Mouse (Mus musculus) stomach, embryonic 14.5 days (tissue): ENCODE measurements at regions not wholly inside any gene's neighbourhood (a gene's known extent, or its start where the extent isn't known, plus 50 kb on each side); places are given as distances from the start of the nearest gene placed in this dataset.
A peak's percentile ranks its signal among the peaks of the same experiment; 100 is the strongest.

Experiments used
- ATAC-seq: fragments of 200-750 bp; cut with Nextera tagmentation; 2 replicates; pipeline ENCODE4 v1.8.0; 2017; ENCODE audit warnings: low read depth, moderate TSS enrichment; ENCODE audit not compliant: insufficient number of reproducible peaks, insufficient read depth, low FRiP score
- H3K27ac ChIP-seq: fragments of 300-500 bp; sonication (generic); 2 replicates; pipeline ENCODE4 v1.5.1; 2014; ENCODE audit warnings: mild to moderate bottlenecking, low read length, moderate library complexity, mixed read lengths
- H3K27me3 ChIP-seq: fragments of 300-500 bp; sonication (generic); 2 replicates; pipeline ENCODE4 v1.6.1; 2014; ENCODE audit warnings: low read length, control low read depth, mixed read lengths; ENCODE audit not compliant: control insufficient read depth, insufficient read depth
- H3K36me3 ChIP-seq: fragments of 300-500 bp; sonication (generic); 2 replicates; pipeline ENCODE4 v1.6.1; 2014; ENCODE audit warnings: mild to moderate bottlenecking, control low read depth, low read length, moderate library complexity, mixed read lengths; ENCODE audit not compliant: control insufficient read depth, insufficient read depth
- H3K4me1 ChIP-seq: fragments of 300-500 bp; sonication (generic); 2 replicates; pipeline ENCODE4 v1.6.1; 2014; ENCODE audit warnings: low read length, control low read depth, mixed read lengths; ENCODE audit not compliant: control insufficient read depth, insufficient read depth
- H3K4me2 ChIP-seq: fragments of 300-500 bp; sonication (generic); replicated peaks from 2 replicates; pipeline ENCODE4 v1.6.1; 2014; ENCODE audit warnings: low read depth, low read length, control low read depth
- H3K4me3 ChIP-seq: fragments of 300-500 bp; sonication (generic); 2 replicates; pipeline ENCODE4 v1.5.1; 2014; ENCODE audit warnings: low read depth, low read length, control low read depth
- H3K9ac ChIP-seq: fragments of 300-500 bp; sonication (generic); replicated peaks from 2 replicates; pipeline ENCODE4 v1.6.1; 2014; ENCODE audit warnings: low read depth, mild to moderate bottlenecking, control low read depth, low read length, moderate library complexity, mixed read lengths
- H3K9me3 ChIP-seq: fragments of 300-500 bp; sonication (generic); 2 replicates; pipeline ENCODE4 v1.6.1; 2016; ENCODE audit warnings: low read depth, low read length, control low read depth; ENCODE audit not compliant: control insufficient read depth
- WGBS: fragments of 180-500 bp; shearing (Covaris S2); extraction: QIAGEN DNeasy Blood & Tissue Kit; methylation state at CpG from one replicate; pipeline ENCODE4 v1.1.7; 2014; 5-methylcytosine and 5-hydroxymethylcytosine counted together

DNA sequence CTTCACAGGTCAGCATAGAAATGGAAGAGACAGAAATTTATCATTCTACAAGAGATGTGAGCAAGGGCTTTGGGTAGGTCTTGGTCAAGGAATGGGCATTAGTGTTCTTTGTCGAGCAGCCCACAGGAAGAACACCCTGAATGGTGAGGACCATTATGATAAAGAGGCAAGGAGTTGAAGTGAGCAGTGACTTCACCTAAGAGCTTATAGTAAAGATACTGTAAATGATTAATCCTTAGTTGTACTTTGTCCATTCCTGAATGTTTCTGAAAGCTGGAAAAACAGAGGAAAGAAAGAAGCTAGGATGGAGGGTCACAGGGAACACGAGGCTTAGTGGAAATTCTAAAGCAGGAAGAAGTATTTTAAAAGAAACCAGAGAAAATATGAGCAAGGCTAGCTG is 956.9 kb downstream of the Defb40 start:
- Histone ChIP-seq H3K27ac (no peak overlapping the region), H3K36me3 (no peaks in the 10 kb centered on the region), H3K9me3 (no peaks in the 10 kb centered on the region), H3K4me2 (no peak overlapping the region), H3K4me3 (no peak overlapping the region), H3K4me1 (no peaks in the 10 kb centered on the region), H3K9ac (no peak overlapping the region), H3K27me3 (no peaks in the 10 kb centered on the region)
- no peak for ATAC-seq
- 53% methylated on average over 2 of the region's 2 CpGs for WGBS

DNA sequence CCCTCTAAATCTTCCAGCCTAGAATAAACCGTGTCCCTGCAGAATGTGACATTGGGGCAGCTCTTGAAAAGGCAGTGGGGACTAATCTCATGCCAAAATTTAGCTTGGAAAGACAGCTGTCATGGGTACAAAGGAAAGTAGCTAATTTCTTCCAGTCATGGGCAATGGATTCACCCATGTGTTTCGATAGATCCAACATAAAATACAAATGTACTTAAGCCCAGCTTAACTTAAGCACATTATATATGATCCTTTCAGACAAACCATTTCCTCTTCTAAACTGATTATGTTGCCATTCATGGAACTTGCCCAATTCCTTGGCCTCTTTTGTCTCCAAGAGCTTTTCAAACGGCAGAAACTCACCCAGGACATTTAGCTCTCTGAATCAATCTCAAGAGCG is 970.5 kb downstream of the Defb40 start:
- no peak overlapping the region for H3K4me3 ChIP-seq
- H3K9ac ChIP-seq: no peak overlapping the region
- no peaks in the 10 kb centered on the region for H3K27me3 ChIP-seq
- no peak overlapping the region for H3K27ac ChIP-seq
- no peaks in the 10 kb centered on the region for H3K9me3 ChIP-seq
- no peaks in the 10 kb centered on the region for H3K4me1 ChIP-seq
- 59% methylated on average over 4 of the region's 4 CpGs for WGBS
- no peaks in the 10 kb centered on the region for H3K36me3 ChIP-seq
- H3K4me2 ChIP-seq: no peak overlapping the region
- no peak for ATAC-seq

DNA sequence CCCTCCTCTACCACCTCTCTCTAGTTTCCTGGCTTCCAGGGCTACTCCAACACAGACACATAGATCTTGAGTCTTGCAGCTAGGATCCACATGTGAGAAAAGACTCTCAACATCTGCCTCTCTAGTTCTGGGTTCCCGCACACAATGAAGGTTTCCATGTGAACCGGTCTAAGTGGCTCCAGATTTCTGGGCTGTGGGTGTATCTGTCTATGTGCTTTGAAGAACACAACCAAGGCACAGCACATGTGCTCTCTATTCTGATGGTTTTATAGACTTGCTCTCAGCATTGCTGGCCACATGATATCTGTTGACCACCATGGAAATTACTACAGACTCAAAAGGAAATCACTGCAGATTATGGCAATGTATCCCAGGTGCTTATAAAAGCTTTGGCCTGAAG is 972.4 kb downstream of the Defb40 start:
- WGBS: 92% methylated on average over 2 of the region's 2 CpGs
- ATAC-seq: no peak
- H3K4me1 ChIP-seq: no peaks in the 10 kb centered on the region

DNA sequence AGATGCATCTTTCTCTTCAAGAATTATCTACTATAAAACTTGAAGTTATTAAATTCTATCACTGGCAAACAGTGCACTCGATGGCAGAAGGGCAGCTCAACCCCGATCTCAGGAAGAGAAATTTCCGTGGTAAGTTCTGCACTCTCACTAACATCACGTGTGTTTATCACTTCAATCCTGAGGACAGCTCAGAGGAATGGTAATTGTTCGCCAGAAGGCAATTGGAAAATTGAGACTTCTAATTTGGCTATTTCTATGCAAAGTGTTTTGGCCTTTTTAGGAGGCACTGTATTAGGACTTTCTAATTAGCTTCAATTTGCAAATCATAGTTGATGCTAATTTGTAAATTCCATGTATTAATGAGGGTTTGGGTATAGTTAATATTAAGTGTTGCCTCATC is 977.3 kb downstream of the Defb40 start:
- H3K4me2 ChIP-seq: no peak overlapping the region
- WGBS: 84% methylated on average over 5 of the region's 5 CpGs
- H3K4me1 ChIP-seq: no peaks in the 10 kb centered on the region
- no peak overlapping the region for H3K9ac ChIP-seq
- H3K36me3 ChIP-seq: no peaks in the 10 kb centered on the region
- H3K9me3 ChIP-seq: no peaks in the 10 kb centered on the region
- no peak overlapping the region for H3K4me3 ChIP-seq
- ATAC-seq: no peak
- H3K27me3 ChIP-seq: no peaks in the 10 kb centered on the region
- H3K27ac ChIP-seq: no peak overlapping the region

More for the DNA sequence above, 972.4 kb downstream of the Defb40 start:
- no peak overlapping the region for H3K4me3 ChIP-seq
- H3K36me3 ChIP-seq: no peaks in the 10 kb centered on the region
- H3K27me3 ChIP-seq: no peaks in the 10 kb centered on the region
- no peak overlapping the region for H3K4me2 ChIP-seq
- H3K9me3 ChIP-seq: no peaks in the 10 kb centered on the region
- H3K27ac ChIP-seq: no peak overlapping the region
- H3K9ac ChIP-seq: no peak overlapping the region

DNA sequence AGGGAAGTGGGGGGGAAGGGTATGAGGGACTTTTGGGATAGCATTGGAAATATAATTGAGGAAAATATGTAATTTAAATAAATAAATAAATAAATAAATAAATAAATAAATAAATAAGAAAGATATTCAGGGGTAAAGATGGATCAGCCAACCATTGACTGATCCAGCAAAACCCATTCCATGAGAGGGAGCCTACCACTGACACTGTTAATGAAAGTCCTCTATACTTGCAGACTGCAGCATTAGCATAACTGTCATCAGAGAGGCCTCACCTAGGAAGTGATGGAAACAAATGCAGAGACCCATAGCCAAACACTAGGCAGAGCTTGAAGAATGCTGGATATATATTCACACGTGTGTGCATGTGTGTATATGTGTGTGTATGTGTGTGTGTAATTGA is 993.3 kb downstream of the Defb40 start:
- Histone ChIP-seq H3K36me3 (no peaks in the 10 kb centered on the region), H3K9me3 (no peaks in the 10 kb centered on the region), H3K4me3 (no peak overlapping the region), H3K4me2 (no peak overlapping the region), H3K27me3 (no peaks in the 10 kb centered on the region), H3K27ac (no peak overlapping the region), H3K9ac (no peak overlapping the region), H3K4me1 (no peaks in the 10 kb centered on the region)
- 68% methylated on average over 1 of the region's 1 CpGs for WGBS
- 0 out of 2 replicates have a peak, but pooled peaks have one; percentile 28 for ATAC-seq

DNA sequence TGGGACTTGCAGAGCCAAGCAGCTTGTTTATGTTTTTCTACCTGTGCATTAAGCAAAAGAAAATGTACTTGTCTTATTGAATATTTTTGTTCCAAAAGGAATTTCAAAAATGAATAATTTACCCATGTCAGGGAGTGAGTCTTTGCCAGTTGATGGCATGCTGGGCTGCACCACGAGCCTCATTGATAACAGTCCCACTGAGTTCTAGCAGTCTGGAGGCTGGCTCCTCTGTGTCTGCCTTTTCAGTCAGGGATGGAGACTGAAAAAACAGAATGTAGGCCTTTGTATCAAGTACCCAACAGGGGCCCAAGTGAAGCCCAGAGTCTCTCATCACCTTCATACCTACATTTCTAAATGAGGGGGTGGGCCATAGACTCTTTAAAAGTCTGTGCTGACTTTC is 1029.2 kb downstream of the Defb40 start:
- Histone ChIP-seq H3K36me3 (no peaks in the 10 kb centered on the region), H3K4me2 (no peak overlapping the region), H3K9ac (no peak overlapping the region), H3K9me3 (no peaks in the 10 kb centered on the region), H3K27ac (no peak overlapping the region), H3K4me1 (no peaks in the 10 kb centered on the region), H3K27me3 (no peaks in the 10 kb centered on the region), H3K4me3 (no peak overlapping the region)
- no peak for ATAC-seq
- WGBS: 66% methylated on average over 1 of the region's 1 CpGs

DNA sequence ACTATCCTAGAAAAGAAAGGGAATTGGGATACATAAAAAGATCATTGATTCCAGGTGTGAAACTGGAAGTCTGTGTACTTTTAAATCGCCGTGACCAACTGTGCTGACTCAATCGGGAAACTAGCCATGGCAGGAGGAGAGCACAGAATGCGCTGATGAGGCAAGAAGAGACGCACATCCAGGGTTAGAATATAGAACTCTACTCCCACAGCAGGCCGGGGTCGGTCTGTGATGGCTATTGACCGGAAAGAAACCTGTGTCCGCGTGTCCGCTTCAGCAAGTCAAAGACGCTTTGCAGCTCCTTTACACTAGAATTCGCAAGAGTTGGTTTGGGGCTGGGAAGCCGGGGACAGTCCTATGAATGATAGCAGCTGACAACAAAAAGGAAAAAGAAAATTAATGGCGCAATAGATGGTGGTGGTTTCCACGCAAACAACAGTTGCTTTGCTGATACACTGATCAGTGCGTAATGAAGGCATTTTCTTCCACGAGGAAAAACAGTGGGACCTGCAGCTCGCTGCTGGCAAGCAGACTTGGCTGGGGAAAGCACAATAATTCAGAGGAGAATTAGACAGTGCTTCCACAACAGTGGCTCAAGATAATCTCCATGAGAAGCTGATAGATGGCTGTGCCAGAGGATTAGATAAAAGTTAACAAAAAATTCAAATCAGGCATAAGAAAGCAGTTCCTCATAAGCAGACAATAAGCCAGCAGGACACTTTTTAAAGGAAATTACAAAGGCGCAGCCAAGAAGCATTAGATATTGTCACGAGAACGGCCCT is 1029.8 kb downstream of the Defb40 start:
- H3K4me1 ChIP-seq: no peaks in the 10 kb centered on the region
- no peak overlapping the region for H3K4me3 ChIP-seq
- H3K9me3 ChIP-seq: no peaks in the 10 kb centered on the region
- H3K27ac ChIP-seq: no peak overlapping the region
- no peak for ATAC-seq
- WGBS: 79% methylated on average over 22 of the region's 22 CpGs
- no peaks in the 10 kb centered on the region for H3K27me3 ChIP-seq
- H3K36me3 ChIP-seq: no peaks in the 10 kb centered on the region
- H3K9ac ChIP-seq: no peak overlapping the region
- H3K4me2 ChIP-seq: no peak overlapping the region

DNA sequence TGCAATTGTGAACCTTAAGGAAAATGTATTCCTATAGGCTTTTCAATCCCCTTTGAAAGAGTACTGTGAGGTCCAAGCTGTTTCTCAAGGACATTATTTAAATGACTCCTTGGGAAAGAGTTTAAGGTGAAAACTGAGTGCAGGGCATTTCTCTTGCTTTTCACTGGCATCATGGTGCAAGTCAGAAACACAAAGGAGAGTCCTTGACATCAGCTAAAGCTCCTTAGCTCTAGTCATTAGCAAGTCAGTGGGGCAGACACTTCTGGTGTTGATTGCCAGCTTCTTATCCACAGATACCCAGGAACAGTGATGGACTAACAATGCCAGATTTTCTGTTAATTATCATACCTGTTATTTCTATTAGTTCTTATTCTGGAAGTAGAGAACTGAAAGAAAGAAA is 1043.4 kb downstream of the Defb40 start:
- Histone ChIP-seq H3K4me3 (no peak overlapping the region), H3K9ac (no peak overlapping the region), H3K4me2 (no peak overlapping the region), H3K9me3 (no peaks in the 10 kb centered on the region), H3K4me1 (no peaks in the 10 kb centered on the region), H3K27ac (no peak overlapping the region), H3K27me3 (no peaks in the 10 kb centered on the region), H3K36me3 (no peaks in the 10 kb centered on the region)
- ATAC-seq: no peak

DNA sequence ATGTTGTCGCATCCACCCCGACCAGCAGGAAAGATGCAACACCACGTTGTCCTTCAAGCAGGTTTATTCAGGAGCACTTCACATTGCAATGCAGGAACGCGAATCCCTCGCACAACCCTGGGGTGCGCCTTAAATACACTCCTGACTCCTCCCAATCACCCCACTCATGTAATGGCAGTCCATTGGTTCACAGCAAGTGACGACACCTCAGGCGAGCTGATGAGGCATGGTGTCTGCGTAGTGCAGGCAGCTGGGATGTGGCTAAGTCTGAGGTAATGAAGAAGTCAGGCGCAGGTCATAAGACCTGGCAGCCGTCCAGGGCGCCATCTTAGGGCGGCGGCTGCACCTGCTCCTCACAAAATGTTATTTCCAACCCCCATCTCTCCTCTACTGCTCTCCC is 1068.7 kb downstream of the Defb40 start:
- WGBS: 87% methylated on average over 15 of the region's 15 CpGs

More for the DNA sequence above, 1068.7 kb downstream of the Defb40 start:
- no peak overlapping the region for H3K4me3 ChIP-seq
- no peaks in the 10 kb centered on the region for H3K27me3 ChIP-seq
- no peak overlapping the region for H3K9ac ChIP-seq
- ATAC-seq: no peak
- no peaks in the 10 kb centered on the region for H3K9me3 ChIP-seq
- H3K4me1 ChIP-seq: no peaks in the 10 kb centered on the region
- no peak overlapping the region for H3K27ac ChIP-seq
- H3K4me2 ChIP-seq: no peak overlapping the region
- H3K36me3 ChIP-seq: no peaks in the 10 kb centered on the region
